Mouse (Mus musculus) spleen, postnatal 10 days (tissue): ENCODE measurements around the gene Ube2m.
A peak's percentile ranks its signal among the peaks of the same experiment; 100 is the strongest.
"Not testable (repeated sequence)": the region's sequence is repeated elsewhere in the genome, so short reads cannot be mapped to it uniquely, and the experiment has no call there.

Source experiments
- DNase-seq, 2 experiments: peaks; one replicate each; pipeline ENCODE4 v3.0.0; 2021 to 2022; ENCODE audit warnings: low spot score in 2 of 2

Gene Ube2m

GRCm38 (mm10) chr7:13037901-13038555, at the start of gene Ube2m:
Gene Ube2m, minus strand, starts transcription at chr7:13038275.
- peak; percentile 98 for DNase-seq

DNA sequence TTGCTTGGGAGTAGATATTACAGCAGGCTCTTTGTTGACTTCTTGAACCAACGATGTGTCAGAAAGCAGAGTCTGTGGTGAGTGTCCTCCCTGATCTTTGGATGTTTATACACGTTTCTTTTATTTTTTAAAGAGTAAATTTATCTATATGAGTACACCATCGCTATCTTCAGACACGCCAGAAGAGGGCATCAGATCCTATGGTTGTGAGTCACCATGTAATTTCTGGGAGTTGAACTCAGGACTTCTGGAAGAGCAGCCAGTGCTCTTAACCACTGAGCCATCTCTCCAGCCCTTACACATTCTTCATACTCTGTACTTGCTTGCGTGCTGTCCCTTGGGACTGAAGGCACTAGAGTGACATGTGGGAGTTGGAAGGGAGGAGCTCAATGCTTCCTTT, 34.2 kb upstream of the Ube2m start:
- DNase-seq: no peak

DNA sequence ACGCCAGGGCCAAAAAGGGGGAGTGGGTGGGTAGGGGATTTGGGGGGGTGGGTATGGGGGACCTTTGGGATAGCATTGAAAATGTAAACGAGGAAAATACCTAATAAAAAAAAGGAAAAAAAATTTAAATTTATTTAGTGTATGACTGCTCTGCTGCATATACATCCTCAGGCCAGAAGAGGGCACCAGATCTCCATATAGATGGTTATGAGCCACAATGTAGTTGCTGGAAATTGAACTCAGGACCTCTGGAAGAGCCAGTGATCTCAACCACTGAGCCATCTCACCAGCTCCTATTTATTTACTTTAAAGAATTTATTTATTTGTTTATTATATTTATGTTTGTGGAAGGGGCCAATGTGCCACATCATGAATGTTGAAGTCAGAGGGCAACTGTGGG, 25.3 kb upstream of the Ube2m start:
- DNase-seq: not testable (repeated sequence)

DNA sequence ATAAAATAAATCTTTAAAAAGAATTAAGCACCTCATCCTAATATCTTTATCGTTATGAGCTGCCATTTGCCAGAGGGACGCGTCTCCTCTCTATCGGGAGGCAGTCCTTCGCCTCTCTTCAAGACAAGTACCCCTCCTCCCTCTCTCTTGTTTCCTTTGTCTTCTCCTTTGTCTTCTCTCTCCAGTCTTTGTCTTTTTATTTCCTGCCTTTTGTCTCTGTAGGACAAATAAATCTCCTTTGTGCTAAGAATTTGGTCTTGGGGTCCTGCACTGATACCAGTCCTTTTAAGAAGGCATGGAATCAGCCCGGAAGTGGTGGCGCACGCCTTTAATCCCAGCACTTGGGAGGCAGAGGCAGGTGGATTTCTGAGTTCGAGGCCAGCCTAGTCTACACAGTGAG, 21.5 kb upstream of the Ube2m start:
- DNase-seq: no peak

- no peak for DNase-seq
Measured at GRCm38 (mm10) chr7:13056913-13057700, 19.0 kb upstream of the Ube2m start.

GRCm38 (mm10) chr7:13054287-13055010, 16.4 kb upstream of the Ube2m start, which contains the start of gene Mzf1:
Gene Mzf1, minus strand, starts transcription at chr7:13054764.
- DNase-seq: peak; percentile 81 to 92

DNA sequence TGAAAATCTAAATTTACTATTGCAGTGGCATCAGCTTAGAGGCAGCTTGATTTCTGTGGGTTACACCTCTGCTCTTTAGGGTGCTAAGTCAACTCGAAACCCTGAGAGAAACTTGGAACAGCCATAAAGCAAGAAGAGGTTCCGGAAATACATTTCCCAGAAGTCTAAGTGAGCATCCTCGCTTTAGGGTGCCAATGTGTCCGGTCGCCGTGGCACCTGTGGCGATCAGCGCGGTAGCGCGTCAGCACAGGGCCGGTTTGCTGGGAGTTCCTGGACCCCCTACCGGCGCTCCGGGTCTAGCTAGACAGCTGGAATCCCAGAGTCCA, 15.8 kb upstream of the Ube2m start:
- no peak for DNase-seq

GRCm38 (mm10) chr7:13053501-13053900, 15.4 kb upstream of the Ube2m start:
- DNase-seq: no peak

- DNase-seq: no peak
Measured at GRCm38 (mm10) chr7:13053001-13053400, 14.9 kb upstream of the Ube2m start.

DNA sequence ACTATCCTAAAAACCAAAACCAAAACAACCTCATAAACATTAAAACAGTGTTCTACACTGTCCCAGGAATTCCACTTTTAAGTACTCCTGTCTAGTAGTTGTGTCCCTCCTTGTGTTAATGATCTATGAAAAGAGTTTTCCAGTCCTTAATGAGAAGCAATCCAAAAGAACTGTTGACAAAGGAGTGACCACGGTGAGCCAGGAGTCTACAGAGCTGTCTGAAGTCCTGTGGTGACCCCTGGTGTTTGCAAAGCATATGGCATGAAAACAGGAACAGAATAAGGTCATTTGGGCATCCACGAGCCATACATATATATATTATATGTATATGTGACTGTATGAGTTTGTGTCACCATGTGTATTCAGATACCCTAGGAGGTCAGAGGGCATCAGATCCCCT, 8.0 kb upstream of the Ube2m start:
- peak in 1 of 2 experiments; percentile 80 for DNase-seq

- no peak for DNase-seq
Measured at GRCm38 (mm10) chr7:13044254-13044625, 6.2 kb upstream of the Ube2m start.

- DNase-seq: no peak
Measured at GRCm38 (mm10) chr7:13043445-13044253, 5.6 kb upstream of the Ube2m start.

DNA sequence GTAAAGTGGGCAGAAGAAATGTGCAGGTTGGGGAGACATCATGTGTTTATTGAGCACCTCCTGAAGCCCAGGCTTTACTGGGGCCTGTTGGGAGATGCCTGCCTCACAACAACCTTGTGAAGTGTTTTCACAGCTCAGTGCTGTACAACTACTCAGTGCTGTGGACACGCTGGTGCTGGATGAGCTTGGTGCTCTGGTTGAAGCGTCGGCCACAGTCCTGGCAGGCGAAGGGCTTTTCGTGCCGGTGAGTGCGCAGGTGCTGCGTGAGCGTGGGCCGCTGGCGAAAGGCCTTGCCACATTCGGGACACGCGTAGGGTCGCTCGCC, 5.0 kb upstream of the Ube2m start:
- DNase-seq: no peak

GRCm38 (mm10) chr7:13042511-13042910, 4.4 kb upstream of the Ube2m start:
- DNase-seq: no peak

GRCm38 (mm10) chr7:13041256-13041655, 3.2 kb upstream of the Ube2m start:
- no peak for DNase-seq

- DNase-seq: no peak
Measured at GRCm38 (mm10) chr7:13039181-13039580, 1.1 kb upstream of the Ube2m start.

DNA sequence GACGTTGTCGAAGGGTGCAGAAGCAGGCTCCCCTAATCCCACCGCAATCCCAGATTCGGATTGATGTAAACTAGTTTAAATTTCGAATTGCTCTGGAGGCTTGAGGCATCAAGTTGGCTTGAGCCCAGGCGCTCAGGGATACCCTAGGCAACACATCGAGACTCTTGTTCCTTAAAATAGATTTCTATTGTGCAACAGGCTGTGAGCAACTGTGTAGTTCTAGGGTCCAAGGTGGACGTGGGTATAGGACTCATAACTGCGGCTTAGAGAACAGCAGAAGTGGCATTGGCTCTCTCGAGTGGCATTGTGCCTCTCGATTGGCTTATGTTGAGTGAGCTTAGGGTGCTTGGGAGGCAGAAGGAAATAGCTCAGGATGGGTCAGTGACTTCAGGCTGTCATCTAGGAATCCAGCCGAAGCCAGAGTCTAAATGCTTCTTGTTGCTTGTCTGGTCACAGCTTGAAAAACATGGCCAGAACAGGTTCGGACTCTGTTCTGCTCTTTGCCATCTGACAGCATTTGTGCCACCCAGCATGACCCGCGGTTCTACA, 620 bp upstream of the Ube2m start:
- peak in 1 of 2 experiments; percentile 40 for DNase-seq

GRCm38 (mm10) chr7:13037366-13037765, 709 bp downstream of the Ube2m start:
- DNase-seq: no peak

GRCm38 (mm10) chr7:13036806-13037205, 1.3 kb downstream of the Ube2m start:
- DNase-seq: peak in 1 of 2 experiments; percentile 7

GRCm38 (mm10) chr7:13035211-13035855, 2.7 kb downstream of the Ube2m start:
- DNase-seq: no peak
